Mouse (Mus musculus) olfactory bulb, adult 2 months (tissue): ENCODE measurements around the gene Atrx. TPM values are rescaled to one million over a fixed set of nuclear protein-coding genes. Genes with fewer than 3 reads are reported as not detected.
"Not testable (repeated sequence)": the region's sequence is repeated elsewhere in the genome, so short reads cannot be mapped to it uniquely, and the experiment has no call there.

ENCODE experiments used
- H3K27ac ChIP-seq: fragments of 200-500 bp; 2 replicates; pipeline ENCODE4 v1.5.1; 2012; ENCODE audit warnings: low read depth, low read length; ENCODE audit not compliant: insufficient read depth
- H3K4me1 ChIP-seq: fragments of 200-500 bp; 2 replicates; pipeline ENCODE4 v1.6.1; 2012; ENCODE audit warnings: low read length; ENCODE audit not compliant: control insufficient read depth, insufficient read depth
- H3K4me3 ChIP-seq: fragments of 200-500 bp; 2 replicates; pipeline ENCODE4 v1.5.1; 2012; ENCODE audit warnings: mild to moderate bottlenecking, low read depth, low read length, moderate library complexity; ENCODE audit not compliant: insufficient read depth
- CTCF ChIP-seq: fragments of 200-500 bp; IDR thresholded peaks from 2 replicates; pipeline ENCODE4 v1.5.1; 2012; ENCODE audit warnings: low read depth, mild to moderate bottlenecking, low read length, moderate library complexity; ENCODE audit not compliant: insufficient read depth
- POLR2A ChIP-seq: fragments of 200-500 bp; IDR thresholded peaks from 2 replicates; pipeline ENCODE4 v1.6.1; 2012; ENCODE audit warnings: mild to moderate bottlenecking, low read depth, low read length, moderate library complexity; ENCODE audit not compliant: insufficient read depth
- WGBS: fragments of 180-500 bp; shearing (Covaris S2); methylation state at CpG from one replicate; pipeline ENCODE4 v1.1.7; 2018; 5-methylcytosine and 5-hydroxymethylcytosine counted together
- polyA plus RNA-seq: library from polyadenylated mRNA; stranded (reverse); fragments of >200 nt; gene quantifications from 2 replicates; pipeline ENCODE4 v1.2.4, GENCODE M21; 2012; ENCODE audit warnings: low replicate concordance; ENCODE audit not compliant: missing spikeins, insufficient read depth, insufficient read length

Gene Atrx
- polyA plus RNA-seq, 1 experiment = 338 TPM

DNA sequence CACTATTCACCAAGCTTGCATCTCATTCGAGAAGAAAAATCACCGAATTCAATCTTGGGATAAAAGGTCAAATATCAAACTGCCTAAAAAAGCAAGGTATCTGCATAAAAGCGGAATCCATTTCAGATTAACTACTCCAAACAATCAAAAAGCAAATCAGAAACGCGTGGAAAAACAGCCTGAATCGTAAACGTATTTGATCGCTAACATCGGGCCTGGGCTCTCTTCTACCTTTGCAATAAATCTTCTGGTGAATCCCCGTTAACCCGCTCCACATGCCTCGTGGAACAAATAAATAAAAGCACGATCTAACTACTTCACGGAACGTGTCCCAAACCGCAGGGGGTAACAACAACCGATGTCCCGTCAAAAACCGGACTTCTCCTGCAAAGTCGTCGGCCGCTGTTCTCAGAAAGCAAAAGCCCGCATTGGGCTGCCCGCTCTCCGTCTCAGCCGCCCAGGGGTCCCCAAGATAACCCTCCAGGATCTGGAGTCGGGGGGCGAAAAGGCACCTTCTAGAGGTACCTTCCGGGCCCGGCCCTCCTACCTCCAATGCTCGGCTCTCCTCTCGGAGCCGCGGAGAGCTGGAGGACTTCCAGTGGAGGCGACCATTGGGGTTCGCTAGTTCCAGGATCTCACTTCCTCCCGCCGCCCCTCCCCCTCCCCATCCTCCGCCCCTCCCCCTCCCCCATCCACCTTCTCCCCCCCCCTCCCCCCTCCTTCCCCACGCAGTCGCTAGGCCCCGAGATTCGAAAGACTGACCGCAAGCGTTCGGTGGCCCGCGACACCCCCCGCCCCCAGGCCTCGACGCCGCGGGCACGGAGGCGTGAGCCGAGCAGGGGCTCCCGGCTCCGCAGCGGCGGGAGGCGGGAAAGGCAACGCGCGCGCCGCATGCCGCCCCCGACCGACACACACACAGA, 1.0 kb downstream of the Atrx start:
- H3K4me1 ChIP-seq = peaks cover 5% of the 10 kb centered on the region; the same call in 1 of the 2 replicates
- peak overlapping the region; percentile 62 for H3K4me3 ChIP-seq
- 21% methylated on average over 38 of the region's 69 CpGs for WGBS
- TF ChIP-seq POLR2A (no peak; the same call in 1 of the 2 replicates), CTCF (no peak)
- peak overlapping the region; percentile 99 for H3K27ac ChIP-seq

DNA sequence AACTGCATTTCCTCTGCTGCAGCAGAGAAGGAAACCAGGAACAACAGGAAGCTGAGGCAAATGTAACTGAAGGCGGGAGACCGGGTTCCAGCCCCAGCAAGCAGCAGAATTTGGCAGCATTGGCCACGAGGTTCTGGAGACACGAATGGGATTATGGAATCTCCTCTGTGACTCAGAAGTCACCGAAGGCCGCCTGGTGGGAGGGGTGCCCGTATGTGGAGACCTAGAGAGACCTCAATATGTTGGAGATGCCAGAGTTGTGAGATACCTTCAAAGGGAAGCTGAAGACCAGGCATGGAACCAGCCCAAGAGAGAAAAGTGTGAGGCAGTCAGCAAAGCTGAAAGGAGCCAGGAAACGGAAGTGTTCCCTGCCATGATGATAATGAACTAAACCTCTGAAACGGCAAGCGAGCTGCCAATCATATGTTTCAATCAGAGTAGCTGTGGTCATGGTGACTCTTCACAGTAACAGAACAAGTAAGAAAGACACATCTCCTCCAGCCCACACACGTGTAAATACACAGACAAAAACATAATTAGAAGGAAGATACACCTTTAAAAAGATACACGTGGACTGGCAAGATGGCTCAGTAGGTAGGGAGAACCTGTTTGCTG, 3.0 kb downstream of the Atrx start:
- Histone ChIP-seq H3K4me1 (peaks cover 5% of the 10 kb centered on the region; the same call in 1 of the 2 replicates), H3K4me3 (no peak overlapping the region; the same call in 1 of the 2 replicates), H3K27ac (no peak overlapping the region)
- TF ChIP-seq CTCF (no peak), POLR2A (no peak)
- WGBS = 30% methylated on average over 12 of the region's 12 CpGs

GRCm38 (mm10) chrX:105924326-105925070, 4.7 kb downstream of the Atrx start:
- no peak overlapping the region for H3K27ac ChIP-seq
- 56% methylated on average over 5 of the region's 5 CpGs for WGBS
- TF ChIP-seq POLR2A (no peak), CTCF (no peak)
- no peak overlapping the region for H3K4me3 ChIP-seq
- peaks cover 5% of the 10 kb centered on the region; the same call in 1 of the 2 replicates for H3K4me1 ChIP-seq

DNA sequence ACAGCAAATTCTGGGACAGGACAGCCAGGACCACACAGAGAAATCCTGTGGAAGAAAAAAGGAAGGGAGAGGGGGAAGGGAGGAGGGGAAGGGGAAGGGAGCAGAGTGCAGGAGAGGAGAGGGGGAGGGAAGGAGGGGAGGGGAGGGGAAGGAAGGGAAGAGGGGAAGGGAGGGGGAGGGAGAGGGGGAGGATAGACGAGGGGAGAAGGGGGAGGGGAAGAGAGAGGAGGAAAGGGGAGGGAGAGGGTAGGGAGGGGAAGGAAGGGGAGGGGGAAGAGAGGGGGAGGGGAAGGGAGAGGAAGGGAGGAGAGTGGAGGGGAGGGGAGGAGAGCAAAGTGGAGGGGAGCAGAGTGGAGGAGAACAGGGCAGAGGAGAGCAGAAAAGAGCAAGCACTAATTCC, 5.3 kb downstream of the Atrx start:
- no peak for TF ChIP-seq POLR2A
- no peak for TF ChIP-seq CTCF
- H3K27ac ChIP-seq = no peak overlapping the region
- no peak overlapping the region for H3K4me3 ChIP-seq
- peaks cover 5% of the 10 kb centered on the region; the same call in 1 of the 2 replicates for H3K4me1 ChIP-seq
- 29% methylated on average over 1 of the region's 1 CpGs for WGBS

GRCm38 (mm10) chrX:105922986-105923385, 6.2 kb downstream of the Atrx start:
- not testable (repeated sequence) for H3K4me3 ChIP-seq, H3K27ac ChIP-seq, H3K4me1 ChIP-seq
- 86% methylated on average over 7 of the region's 7 CpGs for WGBS

GRCm38 (mm10) chrX:105921421-105921820, 7.8 kb downstream of the Atrx start:
- H3K4me3 ChIP-seq = no peak overlapping the region
- peaks cover 5% of the 10 kb centered on the region; the same call in 1 of the 2 replicates for H3K4me1 ChIP-seq
- WGBS = 65% methylated on average over 2 of the region's 2 CpGs
- no peak overlapping the region for H3K27ac ChIP-seq
- TF ChIP-seq CTCF = no peak
- no peak for TF ChIP-seq POLR2A

DNA sequence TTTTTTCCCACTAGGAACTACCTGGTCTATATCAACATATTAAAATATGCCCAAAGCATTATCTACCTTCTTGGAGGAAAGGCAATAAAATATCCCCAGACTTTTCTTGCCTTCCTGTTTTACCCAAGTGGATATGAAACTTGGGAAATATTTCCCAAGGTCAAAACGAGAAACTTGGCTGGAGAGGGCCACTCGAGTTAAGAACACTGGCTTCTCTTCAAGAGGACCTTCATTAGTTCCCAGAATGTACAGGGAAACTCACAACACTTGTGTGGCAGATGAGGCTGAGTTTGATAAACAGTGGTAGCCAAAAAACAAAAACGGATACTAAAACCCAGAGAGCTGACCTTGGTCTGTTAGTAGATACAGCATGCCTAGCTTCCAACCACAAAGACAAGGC, 17.5 kb downstream of the Atrx start:
- no peak for TF ChIP-seq CTCF
- TF ChIP-seq POLR2A = no peak
- 0 out of 2 replicates have a peak, but pooled peaks cover 2% of the 10 kb centered on the region for H3K4me1 ChIP-seq
- H3K4me3 ChIP-seq = no peak overlapping the region
- 52% methylated on average over 3 of the region's 3 CpGs for WGBS
- H3K27ac ChIP-seq = no peak overlapping the region

DNA sequence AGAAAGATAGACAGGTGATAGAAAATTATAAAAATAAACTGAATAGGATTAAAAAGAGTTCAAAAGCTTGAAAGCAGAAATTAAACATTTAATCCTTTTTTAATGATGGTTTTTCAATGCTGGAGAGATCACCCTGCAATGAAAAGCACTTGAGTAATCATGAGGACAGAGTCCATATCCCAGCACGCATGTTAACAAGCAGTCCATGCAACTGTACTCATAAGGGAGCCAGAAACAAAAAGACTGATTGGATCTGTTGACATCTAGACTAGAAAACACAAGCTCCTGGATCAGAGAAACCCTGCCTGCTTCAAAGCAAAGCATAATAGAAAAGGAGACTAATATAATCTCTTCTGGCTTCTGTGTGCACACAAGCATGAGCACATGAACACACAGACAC, 27.6 kb downstream of the Atrx start:
- WGBS = 54% methylated on average over 1 of the region's 1 CpGs
- no peak overlapping the region for H3K27ac ChIP-seq
- H3K4me3 ChIP-seq = no peak overlapping the region
- H3K4me1 ChIP-seq = no peaks in the 10 kb centered on the region
- TF ChIP-seq CTCF = no peak
- no peak for TF ChIP-seq POLR2A

- TF ChIP-seq CTCF (no peak), POLR2A (no peak)
- Histone ChIP-seq H3K4me3 (no peak overlapping the region), H3K4me1 (no peaks in the 10 kb centered on the region), H3K27ac (no peak overlapping the region)
- WGBS = 78% methylated on average over 2 of the region's 2 CpGs
These were observed 42.3 kb downstream of the Atrx start for GRCm38 (mm10) chrX:105886921-105887320.
